Mouse (Mus musculus): ENCODE measurements around the gene Csmd2. TPM values are rescaled to one million over a fixed set of nuclear protein-coding genes. Genes with fewer than 3 reads are reported as not detected.
A peak's percentile ranks its signal among the peaks of the same experiment; 100 is the strongest.

Csmd2 gene
- polyA plus RNA-seq, 1 experiment from 2014 or later, result 0.09 TPM

GRCm38 (mm10) chr4:128245201-128245600 is 257.5 kb downstream of the Csmd2 start:
- Histone ChIP-seq H3K27me3 (ENCODE audit: control insufficient read depth, insufficient read depth, low read depth, low read length) (no peaks in the 10 kb centered on the region), H3K4me2 (ENCODE audit: low read depth, low read length) (no peak overlapping the region), H3K36me3 (ENCODE audit: control insufficient read depth, insufficient read depth, low read length) (no peaks in the 10 kb centered on the region), H3K9ac (ENCODE audit: low read length) (no peak overlapping the region), H3K9me3 (ENCODE audit: control insufficient read depth, low read length) (no peaks in the 10 kb centered on the region), H3K27ac (ENCODE audit: low read length) (no peak overlapping the region), H3K4me1 (replicated peaks; ENCODE audit: control insufficient read depth, insufficient read depth, low read length) (no peaks in the 10 kb centered on the region), H3K4me3 (ENCODE audit: low read length) (no peak overlapping the region)
- 11% methylated on average over 2 of the region's 2 CpGs for WGBS
- ATAC-seq (ENCODE audit: low read depth), result no peak

DNA sequence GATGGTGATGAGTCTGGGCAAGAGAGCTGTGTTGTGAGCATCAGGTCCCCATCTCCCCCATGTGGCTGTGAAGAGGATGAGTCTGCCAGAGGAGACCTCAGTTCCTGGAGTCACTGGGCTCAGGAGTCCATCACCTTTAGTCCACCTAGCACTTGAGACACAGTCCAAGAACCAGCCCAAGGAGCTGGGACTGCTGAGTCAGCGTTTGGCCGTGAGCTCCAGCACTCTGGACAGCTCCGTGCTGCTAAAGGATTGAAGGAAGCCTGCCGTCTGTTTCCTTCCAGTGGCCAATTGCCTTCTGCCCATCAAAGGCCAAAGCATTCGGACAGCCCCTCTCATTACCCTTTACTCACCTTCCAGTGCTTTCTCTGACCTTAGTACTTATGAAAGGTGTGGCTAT is 261.0 kb downstream of the Csmd2 start:
- Histone ChIP-seq H3K36me3 (ENCODE audit: control insufficient read depth, insufficient read depth, low read length) (no peaks in the 10 kb centered on the region), H3K27me3 (ENCODE audit: control insufficient read depth, insufficient read depth, low read depth, low read length) (no peaks in the 10 kb centered on the region), H3K4me3 (ENCODE audit: low read length) (no peak overlapping the region), H3K9ac (ENCODE audit: low read length) (no peak overlapping the region), H3K9me3 (ENCODE audit: control insufficient read depth, low read length) (no peaks in the 10 kb centered on the region), H3K27ac (ENCODE audit: low read length) (no peak overlapping the region), H3K4me1 (replicated peaks; ENCODE audit: control insufficient read depth, insufficient read depth, low read length) (no peaks in the 10 kb centered on the region), H3K4me2 (ENCODE audit: low read depth, low read length) (no peak overlapping the region)
- no peak for ATAC-seq (ENCODE audit: low read depth)
- WGBS, result 9% methylated on average over 5 of the region's 5 CpGs

DNA sequence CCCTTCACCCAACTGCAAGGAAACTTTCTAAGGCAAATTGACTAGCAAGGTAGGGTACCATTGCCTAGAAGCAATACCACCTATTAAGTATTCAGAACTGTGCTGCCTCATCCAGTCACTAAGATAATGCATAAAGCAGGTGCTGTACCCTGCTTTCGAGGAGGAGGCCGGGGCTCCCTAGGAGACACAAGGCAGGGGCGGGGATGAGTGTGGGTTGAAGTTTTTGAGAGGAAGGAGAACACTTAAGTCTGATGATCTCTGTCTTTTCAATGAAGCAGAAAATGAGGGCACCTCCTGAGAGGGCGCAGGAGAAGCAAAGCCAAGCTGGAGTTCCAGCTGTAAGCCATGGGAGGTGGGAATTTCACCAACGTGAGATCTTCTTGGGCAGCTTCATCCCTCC is 271.6 kb downstream of the Csmd2 start:
- H3K27me3 ChIP-seq (ENCODE audit: control insufficient read depth, insufficient read depth, low read depth, low read length), result no peaks in the 10 kb centered on the region
- no peak overlapping the region for H3K4me2 ChIP-seq (ENCODE audit: low read depth, low read length)
- H3K36me3 ChIP-seq (ENCODE audit: control insufficient read depth, insufficient read depth, low read length), result no peaks in the 10 kb centered on the region
- H3K9me3 ChIP-seq (ENCODE audit: control insufficient read depth, low read length), result no peaks in the 10 kb centered on the region
- WGBS, result 78% methylated on average over 5 of the region's 5 CpGs
- no peak overlapping the region for H3K9ac ChIP-seq (ENCODE audit: low read length)
- ATAC-seq (ENCODE audit: low read depth), result no peak
- H3K27ac ChIP-seq (ENCODE audit: low read length), result no peak overlapping the region
- H3K4me3 ChIP-seq (ENCODE audit: low read length), result no peak overlapping the region
- H3K4me1 ChIP-seq (replicated peaks; ENCODE audit: control insufficient read depth, insufficient read depth, low read length), result no peaks in the 10 kb centered on the region

DNA sequence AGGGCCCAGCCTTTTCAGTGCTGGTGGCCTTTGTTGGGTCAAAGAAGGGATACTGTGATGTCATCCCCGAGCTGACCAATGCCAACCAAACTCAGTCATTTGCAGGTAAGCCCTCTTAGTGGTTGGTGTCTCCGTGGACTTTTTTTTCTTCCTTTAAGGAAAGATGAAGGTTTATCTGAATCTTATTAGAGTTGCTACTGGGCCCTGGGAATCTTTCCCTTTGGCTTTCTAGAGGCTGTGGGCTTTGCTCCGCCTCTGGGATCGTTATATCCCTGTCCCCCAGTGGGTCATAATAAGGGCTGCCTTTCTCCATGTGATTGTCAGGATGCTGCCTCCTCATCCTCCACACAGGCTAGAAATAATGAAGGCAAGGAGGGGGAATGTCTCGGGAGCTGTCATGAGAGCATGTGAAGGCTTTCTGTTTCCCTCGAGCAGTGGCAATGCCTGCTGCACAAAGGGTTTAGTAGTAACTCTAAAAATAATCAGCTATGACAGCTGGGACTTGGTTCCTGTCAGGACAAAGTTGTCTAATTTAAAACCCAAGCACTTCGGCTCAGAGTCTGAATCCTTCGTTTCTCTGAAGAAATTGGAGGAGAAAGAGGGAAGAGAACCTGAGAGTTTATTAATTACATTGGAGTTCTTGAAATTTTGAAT is 273.4 kb downstream of the Csmd2 start, which contains the start of gene Hmgb4:
Gene Hmgb4, minus strand, starts transcription at position 51 of the 654 bp plus-strand sequence.
- Histone ChIP-seq H3K4me2 (ENCODE audit: low read depth, low read length) (no peak within 1 kb of the TSS), H3K27ac (ENCODE audit: low read length) (no peak within 1 kb of the TSS), H3K27me3 (ENCODE audit: control insufficient read depth, insufficient read depth, low read depth, low read length) (no peaks in the 10 kb centered on the region), H3K36me3 (ENCODE audit: control insufficient read depth, insufficient read depth, low read length) (no peaks in the 10 kb centered on the region), H3K9ac (ENCODE audit: low read length) (no peak within 1 kb of the TSS), H3K4me1 (replicated peaks; ENCODE audit: control insufficient read depth, insufficient read depth, low read length) (no peaks in the 10 kb centered on the region), H3K4me3 (ENCODE audit: low read length) (no peak within 1 kb of the TSS), H3K9me3 (ENCODE audit: control insufficient read depth, low read length) (no peaks in the 10 kb centered on the region)
- no peak for ATAC-seq (ENCODE audit: low read depth)
- WGBS, result 62% methylated on average over 8 of the region's 8 CpGs

DNA sequence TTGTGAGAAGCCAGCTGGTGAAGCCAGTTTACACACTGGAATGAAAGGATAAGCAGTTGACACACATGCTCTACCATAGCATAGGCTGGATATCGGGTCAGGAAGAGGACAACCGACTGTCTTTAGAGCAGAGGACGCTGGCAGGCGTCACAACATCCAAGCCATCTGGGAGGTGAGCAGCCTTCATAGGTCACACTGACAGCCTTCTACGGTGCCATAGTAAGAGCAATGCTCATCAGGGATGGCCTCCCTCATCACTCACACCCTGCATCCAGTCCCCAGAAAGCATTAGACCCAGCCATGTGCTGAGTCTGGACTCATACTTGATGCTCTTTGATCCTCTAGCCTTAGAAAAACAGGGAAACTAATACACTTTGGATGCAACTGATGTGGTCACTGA is 276.8 kb downstream of the Csmd2 start:
- Histone ChIP-seq H3K27me3 (ENCODE audit: control insufficient read depth, insufficient read depth, low read depth, low read length) (no peaks in the 10 kb centered on the region), H3K9me3 (ENCODE audit: control insufficient read depth, low read length) (no peaks in the 10 kb centered on the region), H3K36me3 (ENCODE audit: control insufficient read depth, insufficient read depth, low read length) (no peaks in the 10 kb centered on the region), H3K9ac (ENCODE audit: low read length) (no peak overlapping the region), H3K4me2 (ENCODE audit: low read depth, low read length) (no peak overlapping the region), H3K4me1 (replicated peaks; ENCODE audit: control insufficient read depth, insufficient read depth, low read length) (no peaks in the 10 kb centered on the region), H3K4me3 (ENCODE audit: low read length) (no peak overlapping the region), H3K27ac (ENCODE audit: low read length) (no peak overlapping the region)
- WGBS, result 44% methylated on average over 5 of the region's 5 CpGs
- ATAC-seq (ENCODE audit: low read depth), result peak; percentile 88

DNA sequence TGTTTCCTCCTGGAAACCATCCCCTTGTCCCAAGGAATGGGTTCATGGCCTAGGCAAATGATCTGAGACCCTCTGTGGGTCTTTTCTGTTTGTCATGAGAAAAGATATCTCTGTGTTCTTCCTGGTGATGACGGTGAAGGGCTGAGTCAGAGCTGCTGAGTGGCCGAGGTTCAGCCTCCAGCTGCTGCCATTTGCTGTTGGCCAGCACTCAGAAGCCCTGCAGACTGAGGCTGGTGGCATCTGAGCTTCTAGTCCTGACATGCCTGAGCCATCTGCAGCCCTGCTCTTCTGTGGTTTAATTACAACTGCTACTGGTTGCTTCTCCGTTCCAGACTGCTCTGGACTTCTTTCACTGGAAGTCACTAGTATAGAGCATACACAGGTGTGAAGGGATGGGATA is 277.7 kb downstream of the Csmd2 start:
- Histone ChIP-seq H3K4me1 (replicated peaks; ENCODE audit: control insufficient read depth, insufficient read depth, low read length) (peaks cover 4% of the 10 kb centered on the region), H3K27ac (ENCODE audit: low read length) (no peak overlapping the region; the same call in 1 of the 2 replicates), H3K4me2 (ENCODE audit: low read depth, low read length) (no peak overlapping the region), H3K9ac (ENCODE audit: low read length) (no peak overlapping the region), H3K4me3 (ENCODE audit: low read length) (no peak overlapping the region), H3K9me3 (ENCODE audit: control insufficient read depth, low read length) (no peaks in the 10 kb centered on the region), H3K27me3 (ENCODE audit: control insufficient read depth, insufficient read depth, low read depth, low read length) (no peaks in the 10 kb centered on the region), H3K36me3 (ENCODE audit: control insufficient read depth, insufficient read depth, low read length) (no peaks in the 10 kb centered on the region)
- no peak for ATAC-seq (ENCODE audit: low read depth)
- 57% methylated on average over 3 of the region's 3 CpGs for WGBS

DNA sequence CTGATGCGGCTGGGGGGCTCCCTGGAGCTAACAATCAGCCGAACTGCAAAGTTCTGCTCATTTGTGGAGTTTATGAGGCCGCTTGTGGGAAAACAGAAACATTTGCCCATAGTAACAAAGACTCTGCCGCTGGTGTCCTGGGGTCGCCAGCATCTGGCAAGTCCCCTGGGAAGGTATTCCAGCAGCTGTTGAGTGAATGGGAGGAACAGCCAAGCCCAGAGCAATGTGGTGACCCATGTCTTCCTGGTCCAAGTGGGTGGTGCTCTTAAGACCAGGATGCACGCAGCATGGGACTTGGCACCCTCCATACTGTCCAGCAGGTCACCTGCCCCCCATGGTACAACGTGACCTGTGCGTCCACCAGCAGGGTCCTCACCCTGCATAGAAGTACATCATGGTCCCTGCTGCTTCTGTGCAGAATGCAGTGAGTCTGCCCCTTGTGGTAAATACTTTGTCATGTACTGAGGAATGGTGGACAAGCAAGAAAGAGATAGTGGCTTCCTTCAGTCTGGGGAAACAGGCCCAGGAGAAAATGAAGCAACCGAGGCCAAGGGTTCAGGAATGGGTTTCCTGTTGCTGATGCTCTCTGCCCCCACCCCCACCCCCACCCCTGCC is 281.7 kb downstream of the Csmd2 start:
- Histone ChIP-seq H3K9ac (ENCODE audit: low read length) (no peak overlapping the region), H3K27me3 (ENCODE audit: control insufficient read depth, insufficient read depth, low read depth, low read length) (no peaks in the 10 kb centered on the region), H3K4me2 (ENCODE audit: low read depth, low read length) (no peak overlapping the region), H3K27ac (ENCODE audit: low read length) (no peak overlapping the region), H3K4me3 (ENCODE audit: low read length) (no peak overlapping the region), H3K36me3 (ENCODE audit: control insufficient read depth, insufficient read depth, low read length) (no peaks in the 10 kb centered on the region), H3K4me1 (replicated peaks; ENCODE audit: control insufficient read depth, insufficient read depth, low read length) (peaks cover 15% of the 10 kb centered on the region), H3K9me3 (ENCODE audit: control insufficient read depth, low read length) (no peaks in the 10 kb centered on the region)
- 73% methylated on average over 9 of the region's 9 CpGs for WGBS
- ATAC-seq (ENCODE audit: low read depth), result no peak

DNA sequence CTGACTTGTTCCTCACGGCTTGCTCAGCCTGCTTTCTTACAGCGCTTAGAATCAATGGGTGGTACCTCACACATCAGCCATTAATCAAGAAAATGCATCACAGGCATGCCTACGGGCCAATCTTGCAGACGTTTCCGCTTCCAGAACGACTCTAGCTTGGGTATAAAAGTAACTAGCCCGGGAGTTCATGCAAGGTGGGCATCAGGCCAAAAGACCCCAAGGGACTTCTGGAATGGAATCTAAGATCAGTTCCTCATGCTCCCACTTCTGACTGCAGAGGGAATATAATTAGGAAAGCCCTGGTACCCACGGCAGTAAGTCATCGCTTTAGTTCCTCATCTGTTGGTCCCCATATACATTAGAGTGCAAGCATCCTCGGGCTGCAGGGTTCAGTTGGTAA is 282.5 kb downstream of the Csmd2 start:
- ATAC-seq (ENCODE audit: low read depth), result no peak
- H3K27me3 ChIP-seq (ENCODE audit: control insufficient read depth, insufficient read depth, low read depth, low read length), result no peaks in the 10 kb centered on the region
- no peaks in the 10 kb centered on the region for H3K9me3 ChIP-seq (ENCODE audit: control insufficient read depth, low read length)
- WGBS, result 47% methylated on average over 10 of the region's 10 CpGs
- peaks cover 15% of the 10 kb centered on the region for H3K4me1 ChIP-seq (replicated peaks; ENCODE audit: control insufficient read depth, insufficient read depth, low read length)
- no peaks in the 10 kb centered on the region for H3K36me3 ChIP-seq (ENCODE audit: control insufficient read depth, insufficient read depth, low read length)
- peak overlapping the region; percentile 42 for H3K27ac ChIP-seq (ENCODE audit: low read length)
- H3K4me2 ChIP-seq (ENCODE audit: low read depth, low read length), result no peak overlapping the region
- H3K4me3 ChIP-seq (ENCODE audit: low read length), result no peak overlapping the region
- no peak overlapping the region for H3K9ac ChIP-seq (ENCODE audit: low read length)

DNA sequence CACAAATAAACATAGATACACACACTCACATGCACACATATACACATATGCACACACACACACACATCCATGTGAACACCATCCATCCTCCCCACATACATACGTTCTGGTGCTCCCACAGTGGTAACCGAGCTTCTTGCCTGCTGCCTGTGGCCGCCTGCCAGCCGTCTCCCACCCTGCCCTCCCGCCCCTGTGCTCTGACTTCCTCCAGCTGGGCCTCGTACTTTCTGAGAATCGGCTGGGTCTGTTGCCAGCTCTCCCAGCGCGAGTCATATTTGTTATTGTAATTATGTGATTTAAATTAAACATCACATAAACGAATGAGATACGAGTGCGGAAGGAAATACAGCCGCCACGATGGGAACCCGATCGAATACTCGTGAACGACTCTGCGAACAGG is 283.3 kb downstream of the Csmd2 start:
- Histone ChIP-seq H3K4me2 (ENCODE audit: low read depth, low read length) (no peak overlapping the region), H3K4me1 (replicated peaks; ENCODE audit: control insufficient read depth, insufficient read depth, low read length) (peaks cover 15% of the 10 kb centered on the region), H3K36me3 (ENCODE audit: control insufficient read depth, insufficient read depth, low read length) (no peaks in the 10 kb centered on the region), H3K9me3 (ENCODE audit: control insufficient read depth, low read length) (no peaks in the 10 kb centered on the region), H3K27me3 (ENCODE audit: control insufficient read depth, insufficient read depth, low read depth, low read length) (no peaks in the 10 kb centered on the region), H3K9ac (ENCODE audit: low read length) (no peak overlapping the region), H3K27ac (ENCODE audit: low read length) (peak overlapping the region; percentile 58), H3K4me3 (ENCODE audit: low read length) (no peak overlapping the region)
- 33% methylated on average over 19 of the region's 19 CpGs for WGBS
- peak; percentile 90 for ATAC-seq (ENCODE audit: low read depth)

All from lung, embryonic 16.5 days (tissue).